Mouse (Mus musculus) olfactory bulb, adult 2 months (tissue): Measurements from ENCODE around the gene Ctdsp2.

ENCODE experiments used
- CTCF ChIP-seq: fragments of 200-500 bp; IDR thresholded peaks from 2 replicates; pipeline ENCODE4 v1.5.1; 2012; ENCODE audit warnings: low read depth, mild to moderate bottlenecking, low read length, moderate library complexity; ENCODE audit not compliant: insufficient read depth
- POLR2A ChIP-seq: fragments of 200-500 bp; IDR thresholded peaks from 2 replicates; pipeline ENCODE4 v1.6.1; 2012; ENCODE audit warnings: mild to moderate bottlenecking, low read depth, low read length, moderate library complexity; ENCODE audit not compliant: insufficient read depth

DNA sequence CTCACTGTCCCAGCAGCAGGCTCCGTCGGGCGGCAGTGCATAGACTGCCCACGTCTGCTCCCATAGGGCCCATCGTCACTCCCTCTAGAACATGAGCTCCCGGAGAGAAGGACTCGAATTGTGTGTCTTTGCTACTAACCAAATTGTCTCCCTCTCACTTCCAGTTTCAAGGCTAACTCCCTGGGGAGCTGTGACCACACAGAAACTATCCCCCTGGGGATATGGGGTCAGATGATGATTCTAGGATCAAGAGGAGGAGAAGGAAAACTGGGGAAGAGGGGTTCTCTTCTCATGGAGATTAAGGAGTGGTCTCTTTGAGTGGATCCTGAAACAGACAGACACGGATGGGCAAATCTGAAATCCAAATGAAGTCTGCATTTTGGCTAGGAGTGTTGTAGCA, 18.0 kb upstream of the Ctdsp2 start:
- no peak for TF ChIP-seq CTCF
- no peak for TF ChIP-seq POLR2A
